ENCODE assay signal across 17 mouse cellular contexts in the genomic region with DNA sequence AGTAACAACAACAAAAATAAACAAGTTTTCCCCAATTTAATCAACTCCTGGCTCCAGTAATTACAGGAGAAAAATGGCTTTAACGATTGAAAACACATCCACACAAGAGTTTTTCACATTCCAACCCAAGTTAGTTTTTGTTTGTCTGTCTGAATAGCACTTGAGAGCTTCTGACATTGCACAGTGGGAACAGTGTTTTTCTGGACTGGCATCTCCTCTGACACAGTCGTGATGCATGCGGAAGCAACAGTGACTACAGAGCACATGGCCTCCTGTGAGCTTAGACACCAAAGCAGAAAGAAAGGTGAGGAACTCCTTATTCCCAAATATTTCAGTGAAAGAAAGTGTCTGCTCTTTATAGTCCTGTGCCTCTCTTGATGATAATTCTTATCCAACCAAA.
"Had no signal": no experiment of that assay in that cellular context is flagged by ENCODE, and none has a peak within 500 bp of the region (broad histone marks: within the 10 kb centered on the region; RNA-seq: fewer than 3 reads in every experiment).

No protein-coding gene starts in this region.

- H3K4me3 ChIP-seq: layer of hippocampus, adult 2 months; liver, embryonic 13.5 days; lung, embryonic 15.5 days; megakaryocyte, embryonic 14.5 days; myocyte; neural tube, embryonic 12.5 days; stomach, embryonic 15.5 days had no signal

- H3K36me3 ChIP-seq: liver, embryonic 13.5 days; lung, embryonic 15.5 days; neural tube, embryonic 12.5 days; stomach, embryonic 15.5 days had no signal

- H3K9me3 ChIP-seq: liver, embryonic 13.5 days; lung, embryonic 15.5 days; megakaryocyte, embryonic 14.5 days; neural tube, embryonic 12.5 days; stomach, embryonic 15.5 days had no signal

- H3K9ac ChIP-seq: liver, embryonic 13.5 days; liver, postnatal 0 days; lung, embryonic 15.5 days; neural tube, embryonic 12.5 days; stomach, embryonic 15.5 days had no signal

- H3K4me1 ChIP-seq: liver, embryonic 13.5 days; lung, embryonic 15.5 days; megakaryocyte, embryonic 14.5 days; stomach, embryonic 15.5 days had no signal

- H3K27me3 ChIP-seq: liver, embryonic 13.5 days; lung, embryonic 15.5 days; megakaryocyte, embryonic 14.5 days; neural tube, embryonic 12.5 days; stomach, embryonic 15.5 days had no signal

- H3K27ac ChIP-seq: liver, embryonic 13.5 days; lung, embryonic 15.5 days; macrophage; neural tube, embryonic 12.5 days; stomach, embryonic 15.5 days had no signal

- DNase-seq: kidney, adult 18-20 months; kidney, postnatal 10 days; kidney, postnatal 4 days; liver; liver, embryonic 13.5 days; liver, postnatal 0 days; lung, postnatal 14 days; right cerebral cortex, postnatal 4 days; spleen, adult 18-20 months; thymus, postnatal 36 days had no signal

- H3K4me2 ChIP-seq: liver, embryonic 13.5 days; lung, embryonic 15.5 days; neural tube, embryonic 12.5 days; stomach, embryonic 15.5 days had no signal

- ATAC-seq: liver, postnatal 0 days had no signal
